Mouse (Mus musculus) cortical plate, adult 2 months (tissue): ENCODE measurements around the gene Ltbp2.

ENCODE experiments used
- CTCF ChIP-seq: fragments of 200-500 bp; IDR thresholded peaks from 2 replicates; pipeline ENCODE4 v1.5.1; 2011; ENCODE audit warnings: mild to moderate bottlenecking, control low read depth, low read length; ENCODE audit not compliant: insufficient read depth; ENCODE audit errors: extremely low read depth
- POLR2A ChIP-seq: fragments of 200-500 bp; IDR thresholded peaks from 2 replicates; pipeline ENCODE4 v1.6.1; 2011; ENCODE audit warnings: mild to moderate bottlenecking, low read length, control low read depth; ENCODE audit not compliant: insufficient read depth; ENCODE audit errors: extremely low read depth

- TF ChIP-seq POLR2A (no peak), CTCF (no peak)
Observed at GRCm38 (mm10) chr12:84733366-84733765, 143.0 kb downstream of the Ltbp2 start.
